Mouse (Mus musculus): ENCODE results near the gene Sipa1l1.

DNA sequence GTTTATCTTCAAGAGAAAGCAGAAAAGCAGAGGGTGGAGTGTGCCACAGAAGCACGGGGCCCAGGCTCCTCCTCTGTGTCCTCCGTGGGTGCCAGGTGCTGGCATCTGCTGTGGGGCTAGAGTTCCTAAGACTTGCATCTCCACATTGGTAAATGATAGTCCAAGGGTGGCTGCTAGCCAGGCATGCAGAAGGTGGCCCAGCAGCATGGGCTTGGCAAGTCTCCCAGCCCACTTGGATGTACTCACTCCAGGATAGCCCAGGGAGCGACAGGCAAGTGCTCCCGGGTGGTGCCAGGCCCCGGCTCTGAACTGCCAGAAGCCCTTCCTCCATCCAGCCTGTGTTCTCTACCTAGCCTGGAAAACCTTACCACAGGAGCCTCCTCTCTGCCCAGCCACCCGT lies 239.4 kb downstream of the Sipa1l1 start:
- no peak for TF ChIP-seq MXI1 (IDR thresholded peaks at IDR 0.05; ENCODE audit: low read depth, low read length)
- TF ChIP-seq CHD2 (IDR thresholded peaks at IDR 0.05; ENCODE audit: low read length), result no peak
- no peak for TF ChIP-seq CHD1 (IDR thresholded peaks at IDR 0.05; ENCODE audit: low read depth, low read length)
- TF ChIP-seq POLR2A (IDR thresholded peaks at IDR 0.05; ENCODE audit: low read depth, low read length), result no peak
- TF ChIP-seq CTCF (conservative IDR thresholded peaks at IDR 0.05 in 1 of 2, IDR thresholded peaks at IDR 0.05 in 1 of 2; ENCODE audit: low read depth in 2 of 2, low read length in 2 of 2), result no peak
- no peak for TF ChIP-seq MAX (IDR thresholded peaks at IDR 0.05; ENCODE audit: low read length)
- no peak for TF ChIP-seq E2F4 (IDR thresholded peaks at IDR 0.05; ENCODE audit: insufficient replicate concordance, low read depth, low read length)
- no peak for TF ChIP-seq JUND (conservative IDR thresholded peaks at IDR 0.05; ENCODE audit: low read depth, low read length)
- TF ChIP-seq EP300 (IDR thresholded peaks at IDR 0.05; ENCODE audit: low read length), result no peak
- TF ChIP-seq ELF1 (IDR thresholded peaks at IDR 0.05; ENCODE audit: low read depth, low read length), result no peak
- TF ChIP-seq KAT2A (IDR thresholded peaks at IDR 0.05; ENCODE audit: insufficient replicate concordance, low read length), result no peak
